Mouse (Mus musculus) erythroblast, adult 5-6 weeks (primary cell): Measurements from ENCODE around the gene Mmel1. TPM values are rescaled to one million over a fixed set of nuclear protein-coding genes. Genes with fewer than 3 reads are reported as not detected.

Experiments used
- ATAC-seq: replicated peaks from 2 replicates; pipeline ENCODE4 v1.8.0; 2016; ENCODE audit warnings: moderate number of reproducible peaks, mild to moderate bottlenecking, moderate TSS enrichment, inconsistent platforms; ENCODE audit not compliant: poor library complexity, low FRiP score, severe bottlenecking
- total RNA-seq, 2 experiments: library from RNA; stranded (forward) in 1 of 2; stranded (reverse) in 1 of 2; fragments of 150-400 nt in 1 of 2; fragments of 200-764, 138-1000 nt in 1 of 2; gene quantifications; 2 replicates each; pipeline versions ENCODE4 v1.2.3 to v1.2.4; 2015 to 2017; ENCODE audit warnings: low replicate concordance in 2 of 2

Gene Mmel1
- total RNA-seq, 2 experiments from 2014 or later = 4.0 to 9.9 TPM

- no peak for ATAC-seq
These were observed 7.4 kb upstream of the Mmel1 start for GRCm38 (mm10) chr4:154861967-154862366.

- ATAC-seq = no peak
These were observed 5.9 kb upstream of the Mmel1 start for GRCm38 (mm10) chr4:154863436-154863935.

GRCm38 (mm10) chr4:154864271-154864771 lies 5.1 kb upstream of the Mmel1 start:
- 0 out of 2 replicates have a peak, but pooled peaks have one; percentile 25 for ATAC-seq

- no peak for ATAC-seq
These were observed 4.2 kb upstream of the Mmel1 start for GRCm38 (mm10) chr4:154864961-154865760.

DNA sequence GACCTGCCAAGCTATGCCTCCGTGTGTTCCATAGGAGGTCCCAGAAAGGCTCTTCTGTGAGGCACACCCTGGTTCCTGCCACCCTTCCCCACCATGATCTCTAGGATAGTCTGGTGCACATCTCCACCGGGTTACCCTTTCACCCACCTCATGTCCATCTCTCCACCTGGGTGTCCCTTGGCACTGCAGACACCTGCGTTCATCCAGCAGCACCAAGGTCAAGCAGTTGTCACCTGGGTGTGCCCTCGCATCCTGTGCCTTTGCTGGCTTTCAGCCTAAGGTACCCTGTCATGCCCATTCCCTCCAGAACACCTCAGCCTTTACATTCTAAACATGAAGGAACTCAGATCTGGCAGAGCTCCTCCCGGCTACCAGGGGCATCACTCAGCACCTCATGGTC lies 3.0 kb upstream of the Mmel1 start:
- no peak for ATAC-seq

GRCm38 (mm10) chr4:154867257-154867656 lies 2.1 kb upstream of the Mmel1 start:
- no peak for ATAC-seq

DNA sequence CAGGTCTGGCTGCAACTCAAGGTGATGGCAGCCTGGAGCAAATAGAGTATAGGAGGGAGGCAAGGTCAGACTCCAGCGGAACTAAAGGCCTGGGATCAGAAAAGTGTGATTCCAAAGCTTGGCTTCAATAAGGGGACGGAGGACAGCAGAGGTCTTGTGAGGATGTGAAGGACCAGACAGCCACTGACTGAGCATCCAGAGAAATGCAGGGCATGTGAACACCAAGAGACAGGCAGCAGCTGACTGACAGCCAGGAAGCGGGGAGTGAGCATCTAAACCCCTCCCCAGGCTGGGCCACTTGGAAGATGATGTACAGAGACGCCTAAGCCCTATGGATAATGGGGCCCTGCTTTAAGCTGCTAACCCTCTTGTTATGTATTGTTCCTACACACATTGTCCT lies 1.3 kb downstream of the Mmel1 start:
- ATAC-seq = no peak

DNA sequence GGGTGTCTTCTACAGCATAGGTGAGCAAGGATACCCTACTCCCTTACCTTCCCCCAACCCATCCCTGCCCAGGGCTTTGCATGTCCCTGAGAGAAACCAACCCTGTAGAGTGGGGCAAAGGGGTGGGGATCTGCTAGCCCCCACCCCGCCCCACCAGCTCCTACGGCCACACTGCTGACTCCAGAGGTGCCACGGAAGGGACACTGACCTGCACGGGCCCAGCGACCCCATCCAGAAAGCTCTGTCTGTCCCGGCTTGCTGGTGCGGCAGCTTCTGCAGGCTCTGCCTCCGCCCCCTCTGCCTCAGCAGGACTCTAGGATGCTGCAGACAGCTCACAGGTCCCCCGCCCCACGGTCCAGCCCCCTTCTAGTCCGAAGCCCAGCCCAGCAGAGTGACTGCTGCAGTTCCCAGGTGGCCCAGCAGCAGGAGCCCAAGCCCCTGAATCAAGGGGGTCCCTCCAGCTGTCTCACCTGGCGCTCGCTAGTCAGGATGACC lies 2.4 kb downstream of the Mmel1 start:
- no peak for ATAC-seq

GRCm38 (mm10) chr4:154873186-154873585 lies 3.8 kb downstream of the Mmel1 start:
- no peak for ATAC-seq

DNA sequence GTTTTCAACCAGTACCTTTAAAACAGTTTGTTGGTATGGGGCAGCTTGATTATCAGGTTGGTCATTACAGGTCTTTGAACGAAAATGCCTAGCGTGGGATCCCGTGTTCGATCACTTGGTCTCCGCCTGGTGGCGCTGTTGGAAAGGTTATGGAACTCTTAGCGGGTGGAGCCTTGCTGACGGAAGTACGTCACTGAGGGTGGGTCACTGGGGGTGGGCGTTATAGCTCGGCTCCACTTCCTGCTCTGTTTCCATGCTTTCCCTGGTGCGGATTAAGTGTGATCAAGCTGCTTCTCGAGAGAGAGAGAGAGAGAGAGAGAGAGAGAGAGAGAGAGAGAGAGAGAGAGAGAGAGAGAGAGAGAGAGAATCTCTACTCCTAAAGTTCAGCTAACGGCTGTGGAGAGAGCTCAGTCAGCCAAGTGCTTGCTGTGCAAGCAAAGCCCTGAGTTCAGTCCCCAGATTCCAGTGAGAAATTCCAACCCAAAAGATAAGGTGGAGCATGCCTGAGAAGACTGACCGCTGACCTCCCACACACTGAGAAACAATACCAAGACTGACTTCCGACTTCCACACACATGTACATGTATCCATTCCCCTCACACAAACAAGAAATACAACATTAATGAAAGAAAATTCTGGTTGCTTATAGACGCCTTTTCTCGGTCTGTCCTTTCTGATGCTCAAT lies 8.6 kb downstream of the Mmel1 start:
- peak; percentile 71 for ATAC-seq

- ATAC-seq = peak; percentile 84
These were observed 11.3 kb downstream of the Mmel1 start for GRCm38 (mm10) chr4:154880730-154881129.

DNA sequence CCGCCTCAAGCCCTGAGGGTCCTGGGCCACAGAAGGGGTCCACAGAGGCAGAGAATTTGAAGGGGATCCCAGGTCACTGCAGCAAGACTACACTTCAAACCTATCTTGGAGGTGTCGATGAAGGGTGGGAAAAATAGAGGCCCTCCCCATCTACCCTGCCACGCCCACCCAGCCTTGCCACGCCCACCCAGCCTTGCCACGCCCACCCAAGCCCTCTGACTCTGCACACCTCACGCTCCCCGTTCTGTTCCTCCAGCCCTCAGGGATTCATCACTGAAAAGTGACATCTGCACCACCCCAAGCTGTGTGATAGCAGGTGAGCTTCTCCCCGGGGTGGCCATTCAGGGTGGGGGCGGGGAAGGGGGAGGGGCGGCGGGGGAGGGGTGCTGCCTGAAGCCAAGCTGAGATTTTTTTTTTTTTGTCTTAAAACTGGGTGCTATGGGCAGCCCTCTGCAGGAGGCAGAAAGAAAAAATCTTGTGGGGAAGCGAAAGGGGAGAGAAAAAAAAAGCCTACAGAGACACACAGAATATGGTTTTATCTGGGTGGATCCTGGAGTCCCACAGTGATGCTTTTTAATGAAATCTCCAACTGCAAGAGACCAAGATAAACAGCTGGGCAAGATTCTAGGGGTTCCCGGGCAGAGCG lies 12.8 kb downstream of the Mmel1 start:
- peak; percentile 50 for ATAC-seq

- no peak for ATAC-seq
These were observed 16.0 kb downstream of the Mmel1 start for GRCm38 (mm10) chr4:154885416-154885815.

DNA sequence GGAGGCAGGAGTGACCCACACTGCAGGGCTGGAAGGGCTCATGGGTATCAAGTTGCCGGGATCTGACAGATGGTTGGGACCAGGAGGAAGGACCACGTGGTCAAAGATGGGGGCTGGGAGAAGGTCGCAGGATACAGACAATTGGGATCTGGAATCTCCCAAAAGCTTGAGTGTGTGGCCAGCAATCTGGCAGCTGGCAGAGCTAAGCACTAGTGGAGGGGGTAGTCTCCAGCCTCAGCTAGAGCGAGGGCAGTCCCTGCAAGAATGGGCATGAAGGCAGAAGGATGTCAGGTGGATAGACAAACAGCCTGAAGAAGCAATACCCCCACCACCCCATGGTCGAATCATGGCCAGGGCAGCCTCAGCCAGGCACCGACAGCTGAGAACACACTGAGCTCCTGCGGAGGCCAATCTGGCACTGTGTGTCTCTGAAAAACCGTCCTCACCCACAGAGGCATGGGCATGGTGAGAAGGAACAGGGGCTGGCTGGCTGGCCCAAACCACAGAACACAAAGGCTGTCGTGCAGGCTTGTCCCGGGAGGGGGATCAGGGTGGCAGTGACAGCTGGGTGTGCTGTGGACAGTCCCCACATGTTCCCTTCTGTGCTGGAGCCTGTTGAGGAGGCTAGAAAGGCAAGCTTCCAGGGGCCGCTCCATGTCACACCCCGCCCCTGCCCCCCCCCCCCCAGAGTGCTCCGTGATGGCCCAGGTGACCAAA lies 17.6 kb downstream of the Mmel1 start:
- no peak for ATAC-seq

DNA sequence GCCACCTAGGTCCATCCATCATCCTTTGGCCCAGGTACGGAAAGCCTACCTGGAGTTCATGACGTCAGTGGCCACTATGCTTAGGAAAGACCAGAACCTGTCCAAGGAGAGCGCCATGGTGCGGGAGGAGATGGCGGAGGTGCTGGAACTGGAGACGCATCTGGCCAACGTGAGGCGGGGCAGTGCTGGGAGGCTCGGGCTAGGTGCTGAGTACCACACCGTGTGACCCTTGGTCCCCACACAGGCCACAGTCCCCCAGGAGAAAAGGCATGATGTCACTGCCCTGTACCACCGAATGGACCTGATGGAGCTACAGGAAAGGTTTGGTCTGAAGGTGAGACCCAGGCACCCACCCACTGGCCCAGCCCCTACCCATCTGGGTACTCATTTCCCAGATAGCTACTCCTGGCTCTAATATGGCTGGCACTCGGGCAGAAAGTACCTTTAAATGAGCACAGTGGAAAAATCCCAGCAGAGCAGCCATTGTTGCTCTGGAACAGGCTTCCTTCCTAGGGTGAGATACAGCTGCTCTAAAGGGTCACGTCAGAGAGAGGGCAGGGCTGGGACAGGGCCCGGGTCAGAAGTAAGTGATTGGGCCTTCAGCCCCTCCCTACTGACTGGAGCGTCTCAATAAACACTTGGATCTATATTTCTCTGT lies 18.3 kb downstream of the Mmel1 start:
- no peak for ATAC-seq

GRCm38 (mm10) chr4:154890887-154891286 lies 21.5 kb downstream of the Mmel1 start:
- ATAC-seq = no peak

- ATAC-seq = no peak
These were observed 26.2 kb downstream of the Mmel1 start for GRCm38 (mm10) chr4:154895549-154895948.

DNA sequence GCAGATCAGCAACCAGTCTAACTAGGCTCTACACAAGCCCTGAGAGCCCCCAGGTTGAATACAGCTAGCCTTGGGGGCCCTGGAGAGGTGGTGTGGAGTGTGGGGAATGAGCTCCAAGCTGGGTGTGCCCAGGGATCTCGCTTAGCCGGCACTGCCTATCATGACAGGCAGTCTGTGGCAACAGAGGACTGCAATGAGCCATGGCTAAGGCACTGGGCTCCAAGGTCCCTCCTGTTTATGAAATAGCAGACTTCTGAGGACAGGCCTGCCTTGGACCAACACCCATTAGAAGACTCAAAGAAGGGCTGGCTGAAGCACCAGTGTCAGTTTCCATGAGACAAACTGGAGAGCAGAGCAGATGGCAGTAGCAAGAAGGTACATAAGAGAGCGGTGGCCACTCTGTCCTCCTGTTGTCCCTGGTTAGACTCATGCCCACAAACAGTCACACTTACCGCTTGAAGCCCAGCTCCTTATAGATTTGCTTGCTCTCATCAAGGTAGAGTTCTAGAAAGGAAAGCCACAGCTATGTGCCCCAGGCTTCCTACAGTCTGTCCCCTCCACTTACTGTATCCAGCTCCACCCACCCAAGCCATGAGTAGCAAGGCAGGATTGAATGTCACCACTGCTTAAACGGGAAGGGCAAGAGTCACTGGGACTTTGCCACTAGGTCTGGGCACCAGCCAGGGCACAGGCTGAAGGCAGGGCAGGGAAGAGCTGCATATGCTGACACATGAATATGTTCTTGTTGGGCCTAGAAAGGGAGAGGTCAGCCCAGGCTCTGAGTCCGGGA lies 28.5 kb downstream of the Mmel1 start:
- no peak for ATAC-seq
